Mouse (Mus musculus) monocyte, adult 59 days (primary cell): Measurements from ENCODE around the gene Vmn2r92. TPM values are rescaled to one million over a fixed set of nuclear protein-coding genes. Genes with fewer than 3 reads are reported as not detected.

Experiments
- total RNA-seq, 2 experiments: library from RNA; stranded (reverse); gene quantifications; one replicate each; pipeline ENCODE4 v1.2.4; 2023

Gene Vmn2r92
- total RNA-seq, result not detected

DNA sequence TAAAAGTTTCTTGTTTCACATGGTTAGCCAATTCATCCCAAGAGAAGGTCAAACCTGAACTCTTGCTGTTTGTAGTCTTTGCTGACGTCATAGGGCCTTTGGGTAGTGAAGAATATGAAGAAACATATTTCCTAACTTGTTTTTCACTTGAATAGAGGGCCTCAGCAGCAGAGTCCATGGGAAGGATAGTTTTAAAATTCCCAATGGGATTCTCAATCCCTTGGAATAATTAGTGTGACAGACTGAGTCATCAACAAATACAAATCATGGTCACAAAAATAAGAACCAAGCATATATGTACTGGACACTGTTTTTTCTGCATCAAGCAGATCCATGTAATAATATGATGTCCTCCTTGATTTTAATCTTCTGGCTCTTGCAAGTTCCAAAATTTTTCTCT, at the start of gene Vmn2r92:
Gene Vmn2r92 (plus strand): TSS at position 301 of the 400 bp plus-strand sequence.

Other genes with a start within 250 kb of the Vmn2r92 start
- gene Fpr-rs4, start 130.2 kb upstream of the Vmn2r92 start, total RNA-seq, result not detected
- gene Vmn2r124, start 102.5 kb upstream of the Vmn2r92 start, total RNA-seq, result not detected
- not detected for gene Vmn2r91, start 66.9 kb upstream of the Vmn2r92 start, total RNA-seq
- gene Vmn2r94, start 125.9 kb downstream of the Vmn2r92 start, total RNA-seq, result not detected
- gene Vmn2r93, start 146.2 kb downstream of the Vmn2r92 start, total RNA-seq, result not detected